Mouse (Mus musculus): ENCODE results near the gene Ttc25. TPM values are rescaled to one million over a fixed set of nuclear protein-coding genes. Genes with fewer than 3 reads are reported as not detected.
"Not testable (repeated sequence)": the region's sequence is repeated elsewhere in the genome, so short reads cannot be mapped to it uniquely, and the experiment has no call there.

The Ttc25 gene
- total RNA-seq, 2 experiments from 2014 or later = 1.0 to 1.6 TPM

- no peak for DNase-seq (ENCODE audit: low spot score in 2 of 2)
These were observed 57.7 kb downstream of the Ttc25 start for GRCm38 (mm10) chr11:100603155-100603554.

DNA sequence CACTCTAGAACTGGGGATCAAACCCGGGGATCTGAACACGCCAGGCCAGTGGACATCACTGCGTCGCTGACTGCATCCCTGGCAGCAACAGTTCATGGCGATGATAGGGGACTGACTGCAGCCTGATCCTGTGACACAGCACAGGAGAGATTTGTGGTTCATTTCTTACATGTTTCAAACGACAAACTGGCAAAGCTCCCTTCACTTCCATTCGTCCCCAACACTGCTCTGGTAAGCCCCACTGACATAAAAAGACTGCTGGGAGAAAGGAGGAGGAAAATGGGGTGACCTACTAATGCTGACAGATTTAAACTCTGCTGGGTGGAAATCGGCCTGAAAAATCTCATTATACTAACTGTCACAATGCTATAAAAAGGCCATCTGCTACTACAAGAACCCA, 58.4 kb downstream of the Ttc25 start:
- no peak for DNase-seq (ENCODE audit: low spot score in 2 of 2)

DNA sequence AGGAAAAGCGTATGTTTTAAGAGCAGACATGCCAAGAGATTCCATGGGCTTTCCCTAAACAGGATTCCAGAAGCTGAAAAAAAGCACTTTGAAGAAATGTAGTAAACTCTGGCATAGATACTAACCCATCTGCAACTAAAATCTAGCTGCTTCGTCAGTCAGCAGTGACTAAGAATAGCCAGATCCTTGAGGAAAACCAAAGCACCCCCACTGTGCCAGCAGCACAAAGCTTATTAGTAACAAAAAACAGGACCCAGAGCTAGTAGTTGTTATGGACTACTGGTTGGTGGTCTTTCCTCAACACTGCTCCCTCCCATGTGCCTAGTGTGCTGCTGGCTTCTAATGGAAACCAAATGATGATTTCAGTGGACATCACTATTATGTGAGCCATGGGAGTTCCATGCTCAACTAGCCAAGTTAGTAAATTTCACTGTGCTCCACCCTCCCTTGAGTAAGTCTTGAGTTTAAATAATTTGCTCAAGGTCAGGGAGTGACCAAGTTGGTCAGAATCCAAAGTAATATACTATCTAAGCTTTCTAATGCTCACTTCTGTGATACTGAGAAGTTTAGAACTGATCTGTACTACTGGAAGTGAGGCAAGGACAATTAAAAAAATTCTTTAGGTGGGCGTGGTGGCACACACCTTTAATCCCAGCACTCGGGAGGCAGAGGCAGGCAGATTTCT, 59.1 kb downstream of the Ttc25 start:
- DNase-seq (ENCODE audit: low spot score in 2 of 2) = no peak

DNA sequence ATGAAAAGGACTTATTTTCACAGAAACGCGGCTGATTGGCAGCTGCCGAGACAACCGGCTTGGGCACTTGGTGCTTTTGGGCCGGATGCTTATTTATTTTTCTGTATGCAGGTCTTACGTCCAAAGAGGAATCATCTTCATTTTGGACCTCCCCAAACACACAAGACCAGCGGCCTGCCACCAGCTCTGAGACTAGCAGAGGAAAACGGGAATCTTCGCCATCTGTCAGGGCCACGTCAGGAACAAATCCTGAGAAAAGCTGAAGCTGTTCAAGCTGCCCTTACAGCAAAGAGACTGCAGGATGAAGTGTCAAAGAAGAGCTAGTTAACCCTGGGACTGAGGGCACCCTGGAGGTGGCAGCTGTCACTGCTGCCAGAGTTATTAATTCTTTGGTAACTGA, 60.0 kb downstream of the Ttc25 start:
- no peak for DNase-seq (ENCODE audit: low spot score in 2 of 2)

DNA sequence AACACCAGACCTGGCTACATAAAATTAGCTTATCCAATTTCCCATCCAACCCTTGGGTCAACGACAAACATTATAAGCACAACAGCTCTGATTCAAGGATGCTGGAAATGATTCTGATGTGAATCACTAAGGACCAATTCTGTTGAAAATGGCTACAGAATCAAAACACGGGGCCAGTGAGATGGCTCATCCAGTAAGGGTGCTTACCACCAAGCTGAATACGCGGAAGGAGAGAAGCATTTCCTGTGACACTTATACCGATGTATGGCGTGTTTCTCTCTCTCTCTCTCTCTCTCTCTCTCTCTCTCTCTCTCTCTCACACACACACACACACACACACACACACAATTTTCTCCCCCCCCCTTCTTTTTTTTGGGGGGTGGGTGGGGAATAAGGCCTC, 61.7 kb downstream of the Ttc25 start:
- DNase-seq (ENCODE audit: low spot score in 2 of 2) = no peak

- no peak for DNase-seq (ENCODE audit: low spot score in 2 of 2)
These were observed 63.4 kb downstream of the Ttc25 start for GRCm38 (mm10) chr11:100608796-100609195.

GRCm38 (mm10) chr11:100609355-100609996, 64.1 kb downstream of the Ttc25 start:
- DNase-seq (ENCODE audit: low spot score in 2 of 2) = no peak

- DNase-seq (ENCODE audit: low spot score in 2 of 2) = no peak
These were observed 64.7 kb downstream of the Ttc25 start for GRCm38 (mm10) chr11:100609997-100610680.

- DNase-seq (ENCODE audit: low spot score in 2 of 2) = no peak
These were observed 66.2 kb downstream of the Ttc25 start for GRCm38 (mm10) chr11:100611627-100612026.

- no peak for DNase-seq (ENCODE audit: low spot score in 2 of 2)
These were observed 67.8 kb downstream of the Ttc25 start for GRCm38 (mm10) chr11:100613241-100613640.

DNA sequence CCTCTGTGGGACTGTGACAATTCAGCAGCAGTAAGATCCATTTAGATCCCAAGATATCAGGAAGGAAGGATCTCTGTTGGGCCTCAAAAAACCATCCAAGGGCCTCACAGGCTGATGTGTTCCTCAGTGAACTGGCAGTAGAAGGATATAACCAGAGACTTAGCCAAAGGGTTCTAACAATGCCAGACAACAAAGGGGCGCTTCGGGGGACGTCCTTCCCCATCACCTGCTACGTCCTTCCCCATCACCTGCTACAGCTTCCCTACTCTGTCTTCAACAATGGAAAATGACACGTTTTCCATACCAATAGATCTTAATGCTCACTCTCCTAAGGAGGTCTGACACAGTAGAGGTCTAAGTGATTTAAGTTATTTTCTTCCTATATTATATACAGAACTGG, 70.9 kb downstream of the Ttc25 start:
- DNase-seq (ENCODE audit: low spot score in 2 of 2) = no peak

DNA sequence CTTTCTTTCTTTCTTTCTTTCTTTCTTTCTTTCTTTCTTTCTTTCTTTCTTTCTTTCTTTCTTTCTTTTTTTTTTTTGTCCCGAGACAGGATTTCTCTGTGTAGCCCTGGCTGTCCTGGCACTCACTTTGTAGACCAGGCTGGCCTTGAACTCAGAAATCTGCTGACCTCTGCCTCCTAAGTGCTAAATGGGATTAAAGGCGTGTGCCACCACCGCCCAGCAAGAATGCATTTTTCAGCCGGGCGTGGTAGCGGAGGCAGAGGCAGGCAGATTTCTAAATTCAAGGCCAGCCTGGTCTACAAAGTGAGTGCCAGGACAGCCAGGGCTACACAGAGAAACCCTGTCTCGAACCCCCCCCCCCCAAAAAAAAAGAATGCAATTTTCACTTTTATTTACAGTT, 71.4 kb downstream of the Ttc25 start:
- DNase-seq (ENCODE audit: low spot score in 2 of 2) = not testable (repeated sequence)

DNA sequence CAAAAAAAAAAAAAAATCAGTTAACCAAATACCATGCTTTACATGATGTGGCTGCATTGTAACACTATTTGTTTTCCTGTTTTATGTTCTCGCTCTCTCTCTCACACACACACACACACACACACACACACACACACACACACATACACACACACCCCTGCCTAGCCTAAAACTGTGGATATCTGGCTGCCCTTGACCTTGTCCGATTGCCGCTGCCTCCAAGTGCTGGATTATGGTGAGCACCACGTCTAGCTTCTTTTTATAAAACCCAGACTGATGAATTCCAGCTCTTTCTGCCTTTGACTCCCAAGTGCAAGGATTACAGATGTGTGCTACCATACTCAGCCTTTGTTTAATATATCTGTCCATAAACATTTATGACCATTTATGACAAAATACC, 72.1 kb downstream of the Ttc25 start:
- no peak for DNase-seq (ENCODE audit: low spot score in 2 of 2)

GRCm38 (mm10) chr11:100618761-100619484, 73.5 kb downstream of the Ttc25 start, which contains the start of gene Nkiras2:
TSS of gene Nkiras2 (plus strand) at chr11:100619244.
- DNase-seq (ENCODE audit: low spot score in 2 of 2) = peak in 1 of 2 experiments; percentile 36

DNA sequence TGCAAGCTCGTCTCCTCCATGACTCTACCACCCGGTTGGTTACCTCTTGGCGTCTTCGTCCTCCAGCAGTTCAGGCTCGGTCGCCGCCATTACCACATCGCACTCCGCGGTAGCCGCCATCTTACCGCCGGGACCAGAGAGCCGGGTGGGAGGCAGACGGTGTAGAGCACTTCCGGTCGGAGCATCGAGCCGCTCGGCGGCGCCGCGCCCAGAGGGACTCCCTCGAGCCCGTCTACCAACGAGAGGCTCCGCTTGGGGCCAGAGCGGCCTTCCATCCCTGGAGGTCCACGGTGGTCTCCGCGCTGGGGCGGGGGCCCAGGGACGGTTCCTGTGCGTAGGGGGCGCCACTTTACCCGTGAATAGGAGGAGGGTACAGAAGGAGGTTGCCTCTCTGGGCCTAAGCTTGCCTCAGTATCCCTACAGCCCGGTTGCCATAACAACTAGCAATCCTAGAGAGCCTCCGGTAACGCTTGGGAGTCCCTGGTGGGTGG, 74.1 kb downstream of the Ttc25 start:
- DNase-seq (ENCODE audit: low spot score in 2 of 2) = peak; percentile 98 to 99

- no peak for DNase-seq (ENCODE audit: low spot score in 2 of 2)
These were observed 74.6 kb downstream of the Ttc25 start, which contains the start of gene Dnajc7 for GRCm38 (mm10) chr11:100619982-100620381. TSS of gene Dnajc7 (minus strand) at chr11:100620168.

Other genes with a start within 250 kb of the Ttc25 start
- 100 to 1,000 TPM; 648 to 674 TPM for gene Eif1, start 225.7 kb upstream of the Ttc25 start, total RNA-seq (2021)
- gene Gast, start 211.2 kb upstream of the Ttc25 start, total RNA-seq (2021) = not detected
- 100 to 1,000 TPM; 124 to 125 TPM for gene Hap1, start 189.5 kb upstream of the Ttc25 start, total RNA-seq (2021)
- 10 to 100 TPM; 46.2 to 51.1 TPM for gene Jup, start 147.8 kb upstream of the Ttc25 start, total RNA-seq (2021)
- 1 to 10 TPM; 8.9 TPM for gene P3h4, start 130.8 kb upstream of the Ttc25 start, total RNA-seq (2021)
- 10 to 100 TPM; 15.1 to 15.2 TPM for gene Fkbp10, start 129.9 kb upstream of the Ttc25 start, total RNA-seq (2021)
- gene Nt5c3b, start 103.8 kb upstream of the Ttc25 start, total RNA-seq (2021) = 10 to 100 TPM; 60.5 to 66.4 TPM
- 1 to 10 TPM in 1 of 2 experiments, under 1 TPM in 1; 0.98 to 1.1 TPM for gene Klhl10, start 103.7 kb upstream of the Ttc25 start, total RNA-seq (2021)
- 10 to 100 TPM; 71.8 to 72.9 TPM for gene Klhl11, start 72.9 kb upstream of the Ttc25 start, total RNA-seq (2021)
- gene Acly, start 17.6 kb upstream of the Ttc25 start, total RNA-seq (2021) = 100 to 1,000 TPM; 127 to 134 TPM
- gene Cnp, start 29.3 kb downstream of the Ttc25 start, total RNA-seq (2021) = 10 to 100 TPM; 88.0 to 92.7 TPM
- gene Nkiras2, start 73.6 kb downstream of the Ttc25 start, total RNA-seq (2021) = 10 to 100 TPM; 25.6 to 27.9 TPM
- gene Dnajc7, start 74.6 kb downstream of the Ttc25 start, total RNA-seq (2021) = 100 to 1,000 TPM; 250 to 255 TPM
- gene Zfp385c, start 146.8 kb downstream of the Ttc25 start, total RNA-seq (2021) = under 1 TPM; 0.54 to 0.57 TPM
- gene Dhx58, start 158.7 kb downstream of the Ttc25 start, total RNA-seq (2021) = 1 to 10 TPM; 1.2 to 1.9 TPM
- 10 to 100 TPM; 61.6 to 66.2 TPM for gene Kat2a, start 166.9 kb downstream of the Ttc25 start, total RNA-seq (2021)
- gene Hspb9, start 168.2 kb downstream of the Ttc25 start, total RNA-seq (2021) = not detected
- gene Rab5c, start 192.6 kb downstream of the Ttc25 start, total RNA-seq (2021) = 100 to 1,000 TPM; 152 to 165 TPM
- gene Kcnh4, start 214.3 kb downstream of the Ttc25 start, total RNA-seq (2021) = 1 to 10 TPM; 1.5 to 2.2 TPM
- under 1 TPM in 1 of 2 experiments, not detected in 1; 0.62 TPM for gene Hcrt, start 217.3 kb downstream of the Ttc25 start, total RNA-seq (2021)
- 1 to 10 TPM; 5.5 to 7.2 TPM for gene Ghdc, start 225.3 kb downstream of the Ttc25 start, total RNA-seq (2021)